Mouse (Mus musculus) MEL (cell line): ENCODE measurements around the gene Arl8a. TPM values are rescaled to one million over a fixed set of nuclear protein-coding genes. Genes with fewer than 3 reads are reported as not detected.

Experiments used
- DNase-seq: peaks from one replicate; pipeline ENCODE4 v3.0.0; 2011; ENCODE audit warnings: low read depth, low spot score
- H3K27ac ChIP-seq: 2 replicates; pipeline ENCODE4 v1.5.1; 2012; ENCODE audit warnings: low read depth, mild to moderate bottlenecking, control low read depth, low read length, moderate library complexity; ENCODE audit not compliant: control insufficient read depth
- H3K27me3 ChIP-seq, 2 experiments: fragments of 150-350 bp in 1 of 2; sonication (generic) in 1 of 2; 2 replicates each; pipeline ENCODE4 v1.6.1; 2012; ENCODE audit warnings: low read length in 2 of 2, mild to moderate bottlenecking in 2 of 2, improper control_type of control experiment in 1 of 2, moderate library complexity in 1 of 2; ENCODE audit not compliant: insufficient read depth in 2 of 2, control insufficient read depth in 1 of 2
- H3K36me3 ChIP-seq, 2 experiments: 2 replicates each; pipeline ENCODE4 v1.6.1; 2012 to 2014; ENCODE audit warnings: low read length in 2 of 2, improper control_type of control experiment in 1 of 2, inconsistent platforms in 1 of 2, mild to moderate bottlenecking in 1 of 2; ENCODE audit not compliant: insufficient read depth in 2 of 2, control insufficient read depth in 1 of 2
- H3K4me1 ChIP-seq, 2 experiments: fragments of 150-350 bp in 1 of 2; sonication (generic) in 1 of 2; 2 replicates each; pipeline ENCODE4 v1.6.1; 2012; ENCODE audit warnings: low read length in 2 of 2, improper control_type of control experiment in 1 of 2, mild to moderate bottlenecking in 1 of 2; ENCODE audit not compliant: insufficient read depth in 2 of 2, control insufficient read depth in 1 of 2
- H3K4me3 ChIP-seq, 2 experiments: fragments of 150-350 bp in 1 of 2; sonication (generic) in 1 of 2; 2 replicates each; pipeline ENCODE4 v1.5.1; 2012; ENCODE audit warnings: low read depth in 2 of 2, low read length in 2 of 2, mild to moderate bottlenecking in 2 of 2, moderate library complexity in 2 of 2, control low read depth in 1 of 2, improper control_type of control experiment in 1 of 2; ENCODE audit not compliant: control insufficient read depth in 1 of 2, insufficient read depth in 1 of 2
- H3K79me2 ChIP-seq: 2 replicates; pipeline ENCODE4 v1.6.1; 2012; ENCODE audit warnings: mild to moderate bottlenecking, low read length, moderate library complexity; ENCODE audit not compliant: control insufficient read depth, poor library complexity, insufficient read depth
- H3K9ac ChIP-seq: 2 replicates; pipeline ENCODE4 v1.6.1; 2012; ENCODE audit warnings: low read depth, mild to moderate bottlenecking, control low read depth, low read length, moderate library complexity; ENCODE audit not compliant: control insufficient read depth, poor library complexity, severe bottlenecking
- H3K9me3 ChIP-seq: fragments of 150-350 bp; sonication (generic); replicated peaks from 2 replicates; pipeline ENCODE4 v1.6.1; 2012; ENCODE audit warnings: mild to moderate bottlenecking, low read length, improper control_type of control experiment, moderate library complexity; ENCODE audit not compliant: insufficient read depth
- BHLHE40 ChIP-seq: IDR thresholded peaks from 2 replicates; pipeline ENCODE4 v1.6.1; 2012; ENCODE audit warnings: low read depth, mild to moderate bottlenecking, inconsistent platforms, low read length, improper control_type of control experiment, borderline replicate concordance
- CHD1 ChIP-seq: IDR thresholded peaks from 2 replicates; pipeline ENCODE4 v1.6.1; 2012; ENCODE audit warnings: low read depth, mild to moderate bottlenecking, inconsistent platforms, low read length, improper control_type of control experiment
- CHD2 ChIP-seq: IDR thresholded peaks from 2 replicates; pipeline ENCODE4 v1.6.1; 2011; ENCODE audit warnings: low read length, improper control_type of control experiment
- CTCF ChIP-seq, 3 experiments: IDR thresholded peaks in 2 of 3; conservative IDR thresholded peaks in 1 of 3; 2 replicates each; pipeline ENCODE4 v1.5.1; 2011 to 2012; ENCODE audit warnings: low read length in 3 of 3, low read depth in 2 of 3, mild to moderate bottlenecking in 2 of 3, improper control_type of control experiment in 1 of 3, inconsistent platforms in 1 of 3, mixed read lengths in 1 of 3, moderate library complexity in 1 of 3; ENCODE audit not compliant: control insufficient read depth in 1 of 3, insufficient read depth in 1 of 3, poor library complexity in 1 of 3, severe bottlenecking in 1 of 3
- ELF1 ChIP-seq: IDR thresholded peaks from 2 replicates; pipeline ENCODE4 v1.6.1; 2014; ENCODE audit warnings: low read depth, mild to moderate bottlenecking, inconsistent platforms, low read length, improper control_type of control experiment, moderate library complexity
- EP300 ChIP-seq, 2 experiments: IDR thresholded peaks; 2 replicates each; pipeline ENCODE4 v1.6.1; 2011; ENCODE audit warnings: improper control_type of control experiment in 2 of 2, low read length in 2 of 2, low read depth in 1 of 2, mild to moderate bottlenecking in 1 of 2
- ETS1 ChIP-seq: IDR thresholded peaks from 2 replicates; pipeline ENCODE4 v1.6.1; 2012; ENCODE audit warnings: low read depth, mild to moderate bottlenecking, inconsistent platforms, low read length, improper control_type of control experiment, moderate library complexity
- GABPA ChIP-seq: IDR thresholded peaks from 2 replicates; pipeline ENCODE4 v1.6.1; 2012; ENCODE audit warnings: low read depth, mild to moderate bottlenecking, inconsistent platforms, low read length, improper control_type of control experiment, moderate library complexity
- GATA1 ChIP-seq: IDR thresholded peaks from 2 replicates; pipeline ENCODE4 v1.6.1; 2011; ENCODE audit warnings: low read depth, low read length, improper control_type of control experiment
- HCFC1 ChIP-seq: IDR thresholded peaks from 2 replicates; pipeline ENCODE4 v1.6.1; 2012; ENCODE audit warnings: low read depth, mild to moderate bottlenecking, inconsistent platforms, low read length, improper control_type of control experiment, moderate library complexity
- JUND ChIP-seq: IDR thresholded peaks from 2 replicates; pipeline ENCODE4 v1.6.1; 2011; ENCODE audit warnings: low read depth, mild to moderate bottlenecking, improper control_type of control experiment, low read length
- KAT2A ChIP-seq: conservative IDR thresholded peaks from 2 replicates; pipeline ENCODE4 v1.6.1; 2012; ENCODE audit warnings: low read depth, low read length, improper control_type of control experiment, inconsistent platforms
- MAFK ChIP-seq: IDR thresholded peaks from 2 replicates; pipeline ENCODE4 v1.6.1; 2011; ENCODE audit warnings: low read depth, mild to moderate bottlenecking, low read length, improper control_type of control experiment, borderline replicate concordance
- MAX ChIP-seq: IDR thresholded peaks from 2 replicates; pipeline ENCODE4 v1.6.1; 2011; ENCODE audit warnings: low read length, improper control_type of control experiment
- MAZ ChIP-seq: IDR thresholded peaks from 2 replicates; pipeline ENCODE4 v1.6.1; 2012; ENCODE audit warnings: low read depth, mild to moderate bottlenecking, inconsistent platforms, low read length, improper control_type of control experiment
- MEF2A ChIP-seq: IDR thresholded peaks from 2 replicates; pipeline ENCODE4 v1.6.1; 2014; ENCODE audit warnings: low read depth, mild to moderate bottlenecking, inconsistent platforms, low read length, improper control_type of control experiment; ENCODE audit not compliant: poor library complexity, insufficient replicate concordance, severe bottlenecking; ENCODE audit errors: extremely low read depth
- MXI1 ChIP-seq: IDR thresholded peaks from 2 replicates; pipeline ENCODE4 v1.6.1; 2011; ENCODE audit warnings: mild to moderate bottlenecking, low read depth, low read length, improper control_type of control experiment
- MYB ChIP-seq: IDR thresholded peaks from 2 replicates; pipeline ENCODE4 v1.6.1; 2011; ENCODE audit warnings: mild to moderate bottlenecking, low read depth, low read length, improper control_type of control experiment
- MYC ChIP-seq: IDR thresholded peaks from 2 replicates; pipeline ENCODE4 v1.6.1; 2011; ENCODE audit warnings: low read depth, mild to moderate bottlenecking, low read length, improper control_type of control experiment, moderate library complexity
- NELFE ChIP-seq: IDR thresholded peaks from 2 replicates; pipeline ENCODE4 v1.6.1; 2011; ENCODE audit warnings: low read depth, low read length, improper control_type of control experiment
- NRF1 ChIP-seq: IDR thresholded peaks from 2 replicates; pipeline ENCODE4 v1.6.1; 2014; ENCODE audit warnings: low read depth, mild to moderate bottlenecking, inconsistent platforms, low read length, improper control_type of control experiment, moderate library complexity; ENCODE audit not compliant: poor library complexity, insufficient read depth, severe bottlenecking
- POLR2A ChIP-seq, 2 experiments: IDR thresholded peaks; 2 replicates each; pipeline ENCODE4 v1.6.1; 2011 to 2012; ENCODE audit warnings: low read length in 2 of 2, mild to moderate bottlenecking in 2 of 2, control low read depth in 1 of 2, improper control_type of control experiment in 1 of 2, low read depth in 1 of 2, moderate library complexity in 1 of 2; ENCODE audit not compliant: control insufficient read depth in 1 of 2, insufficient read depth in 1 of 2, poor library complexity in 1 of 2
- POLR2AphosphoS2 ChIP-seq: IDR thresholded peaks from 2 replicates; pipeline ENCODE4 v1.6.1; 2011; ENCODE audit warnings: low read length, improper control_type of control experiment
- POLR2AphosphoS5 ChIP-seq: IDR thresholded peaks from 2 replicates; pipeline ENCODE4 v1.6.1; 2012; ENCODE audit warnings: low read depth, borderline replicate concordance, mild to moderate bottlenecking, inconsistent platforms, low read length, moderate library complexity, mixed read lengths
- RAD21 ChIP-seq: IDR thresholded peaks from 2 replicates; pipeline ENCODE4 v1.6.1; 2011; ENCODE audit warnings: mild to moderate bottlenecking, low read depth, low read length, improper control_type of control experiment
- RCOR1 ChIP-seq: IDR thresholded peaks from 2 replicates; pipeline ENCODE4 v1.6.1; 2012; ENCODE audit warnings: low read depth, mild to moderate bottlenecking, inconsistent platforms, low read length, improper control_type of control experiment
- SIN3A ChIP-seq: IDR thresholded peaks from 2 replicates; pipeline ENCODE4 v1.6.1; 2012; ENCODE audit warnings: low read length, improper control_type of control experiment, inconsistent platforms
- SMC3 ChIP-seq: IDR thresholded peaks from 2 replicates; pipeline ENCODE4 v1.6.1; 2011; ENCODE audit warnings: low read depth, low read length, improper control_type of control experiment
- TAL1 ChIP-seq: IDR thresholded peaks from 2 replicates; pipeline ENCODE4 v1.6.1; 2012; ENCODE audit warnings: mild to moderate bottlenecking, inconsistent platforms, low read length, moderate library complexity, mixed read lengths
- TBP ChIP-seq: IDR thresholded peaks from 2 replicates; pipeline ENCODE4 v1.8.0; 2011; ENCODE audit warnings: low read depth, low read length, improper control_type of control experiment
- TCF12 ChIP-seq: IDR thresholded peaks from 2 replicates; pipeline ENCODE4 v1.6.1; 2014; ENCODE audit warnings: low read depth, mild to moderate bottlenecking, inconsistent platforms, low read length, improper control_type of control experiment, moderate library complexity
- UBTF ChIP-seq: IDR thresholded peaks from 2 replicates; pipeline ENCODE4 v1.6.1; 2012; ENCODE audit warnings: low read depth, mild to moderate bottlenecking, inconsistent platforms, low read length, improper control_type of control experiment, moderate library complexity, borderline replicate concordance; ENCODE audit not compliant: insufficient read depth
- USF1 ChIP-seq: IDR thresholded peaks from 2 replicates; pipeline ENCODE4 v1.6.1; 2014; ENCODE audit warnings: low read depth, mild to moderate bottlenecking, inconsistent platforms, low read length, improper control_type of control experiment, moderate library complexity
- USF2 ChIP-seq, 2 experiments: IDR thresholded peaks; 2 replicates each; pipeline ENCODE4 v1.6.1; 2011 to 2012; ENCODE audit warnings: improper control_type of control experiment in 2 of 2, low read length in 2 of 2, borderline replicate concordance in 1 of 2, inconsistent platforms in 1 of 2, low read depth in 1 of 2, mild to moderate bottlenecking in 1 of 2; ENCODE audit not compliant: insufficient read depth in 1 of 2
- ZC3H11A ChIP-seq: IDR thresholded peaks from 2 replicates; pipeline ENCODE4 v1.6.1; 2012; ENCODE audit warnings: low read depth, mild to moderate bottlenecking, inconsistent platforms, low read length, improper control_type of control experiment
- ZMIZ1 ChIP-seq: IDR thresholded peaks from 2 replicates; pipeline ENCODE4 v1.6.1; 2012; ENCODE audit warnings: low read depth, mild to moderate bottlenecking, inconsistent platforms, low read length, improper control_type of control experiment, moderate library complexity
- ZNF384 ChIP-seq: IDR thresholded peaks from 2 replicates; pipeline ENCODE4 v1.6.1; 2012; ENCODE audit warnings: low read depth, mild to moderate bottlenecking, inconsistent platforms, low read length, improper control_type of control experiment
- polyA plus RNA-seq, 2 experiments: library from polyadenylated mRNA; stranded (reverse) in 1 of 2; unstranded in 1 of 2; fragments of >175 nt in 1 of 2; fragments of >200 nt in 1 of 2; gene quantifications; 2 replicates each; pipeline versions ENCODE4 v1.2.1 to v1.2.4; 2012; ENCODE audit warnings: low replicate concordance in 2 of 2, low read depth in 1 of 2; ENCODE audit not compliant: insufficient read length in 2 of 2, insufficient read depth in 1 of 2, missing spikeins in 1 of 2
- total RNA-seq: library from RNA; depleted of rRNA; stranded (reverse); fragments of 300-350 nt; gene quantifications from 2 replicates; pipeline ENCODE4 v1.2.3, GENCODE M21; 2012

Gene Arl8a
- total and polyA plus RNA-seq, 3 experiments, result 8.0 to 47.7 TPM; not detected in 1

DNA sequence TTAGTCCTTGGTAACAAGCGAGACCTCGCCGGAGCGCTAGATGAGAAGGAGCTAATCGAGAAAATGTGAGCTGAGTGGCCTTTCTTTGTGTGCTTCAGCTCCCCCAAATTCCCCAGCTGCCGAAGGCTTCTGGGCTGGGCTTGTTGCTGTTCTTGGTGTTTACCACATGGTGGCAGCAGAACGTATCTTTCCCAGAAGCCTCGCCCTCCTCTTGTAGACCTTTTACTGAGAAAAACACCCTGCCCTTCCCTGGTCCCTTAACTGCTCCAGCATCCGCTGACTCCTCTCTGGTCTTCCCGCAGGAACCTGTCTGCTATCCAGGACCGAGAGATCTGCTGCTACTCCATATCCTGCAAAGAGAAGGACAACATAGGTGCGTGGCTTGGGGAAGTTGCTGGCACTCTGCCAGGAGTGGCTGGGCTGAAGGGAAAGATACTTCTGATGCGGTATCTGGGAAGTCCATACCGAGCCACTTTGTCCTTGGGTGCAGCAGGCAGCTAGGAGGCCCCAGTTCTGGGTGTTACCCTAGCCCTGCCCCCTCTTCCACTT is 7.9 kb downstream of the Arl8a start:
- Histone ChIP-seq H3K79me2 (peaks cover 1% of the 10 kb centered on the region), H3K9me3 (no peaks in the 10 kb centered on the region), H3K4me3 (no peak overlapping the region), H3K36me3 (peaks cover 2 to 4% of the 10 kb centered on the region in 2 experiments; a peak in 3 of 4 replicates), H3K9ac (no peak overlapping the region), H3K27me3 (no peaks in the 10 kb centered on the region), H3K27ac (no peak overlapping the region), H3K4me1 (peaks cover 0 to 8% of the 10 kb centered on the region in 2 experiments; a peak in 1 of 4 replicates)
- peak; percentile 87 for DNase-seq
- TF ChIP-seq MAX, result no peak
- no peak for TF ChIP-seq UBTF
- no peak for TF ChIP-seq MEF2A
- no peak; the same call in 1 of the 2 replicates for TF ChIP-seq MAZ
- TF ChIP-seq SMC3, result peak; percentile 88
- no peak for TF ChIP-seq ETS1
- TF ChIP-seq ZNF384, result no peak
- peak; percentile 76 to 84 (median 80) for TF ChIP-seq CTCF (IDR thresholded peaks at IDR 0.05 in 2 of 3, conservative IDR thresholded peaks at IDR 0.05 in 1 of 3; ENCODE audit: control insufficient read depth in 1 of 3, insufficient read depth in 1 of 3, low read depth in 2 of 3, low read length in 3 of 3, poor library complexity in 1 of 3, severe bottlenecking in 1 of 3)
- peak; percentile 68 for TF ChIP-seq RAD21
- no peak for TF ChIP-seq EP300 (IDR thresholded peaks at IDR 0.05; ENCODE audit: low read depth in 1 of 2, low read length in 2 of 2)
- no peak for TF ChIP-seq MXI1
- no peak for TF ChIP-seq POLR2A (IDR thresholded peaks at IDR 0.05; ENCODE audit: control insufficient read depth in 1 of 2, insufficient read depth in 1 of 2, low read depth in 1 of 2, low read length in 2 of 2, poor library complexity in 1 of 2)
- no peak for TF ChIP-seq NRF1
- no peak for TF ChIP-seq CHD1
- TF ChIP-seq MYC, result 0 out of 2 replicates have a peak, but pooled peaks have one; percentile 39
- TF ChIP-seq CHD2, result no peak
- no peak for TF ChIP-seq GABPA
- no peak for TF ChIP-seq ZMIZ1
- no peak for TF ChIP-seq MYB
- TF ChIP-seq TBP, result no peak
- TF ChIP-seq NELFE, result no peak
- no peak for TF ChIP-seq JUND
- no peak; the same call in 1 of the 2 replicates for TF ChIP-seq RCOR1
- TF ChIP-seq POLR2AphosphoS5, result no peak
- no peak for TF ChIP-seq POLR2AphosphoS2
- TF ChIP-seq ZC3H11A, result peak; percentile 61
- no peak for TF ChIP-seq ELF1
- no peak for TF ChIP-seq KAT2A
- TF ChIP-seq GATA1, result no peak
- TF ChIP-seq USF1, result no peak
- no peak for TF ChIP-seq USF2 (IDR thresholded peaks at IDR 0.05; ENCODE audit: borderline replicate concordance in 1 of 2, insufficient read depth in 1 of 2, low read depth in 1 of 2, low read length in 2 of 2)
- TF ChIP-seq BHLHE40, result no peak
- TF ChIP-seq HCFC1, result no peak
- no peak for TF ChIP-seq TCF12
- 0 out of 2 replicates have a peak, but pooled peaks have one; percentile 36 for TF ChIP-seq SIN3A
- TF ChIP-seq MAFK, result no peak
- TF ChIP-seq TAL1, result no peak
